Mouse (Mus musculus) MEL (cell line): ENCODE results near the gene Mybpc3. TPM values are rescaled to one million over a fixed set of nuclear protein-coding genes. Genes with fewer than 3 reads are reported as not detected.

Experiments used
- DNase-seq: peaks from one replicate; pipeline ENCODE4 v3.0.0; 2011; ENCODE audit warnings: low read depth, low spot score
- H3K27ac ChIP-seq: 2 replicates; pipeline ENCODE4 v1.5.1; 2012; ENCODE audit warnings: low read depth, mild to moderate bottlenecking, control low read depth, low read length, moderate library complexity; ENCODE audit not compliant: control insufficient read depth
- H3K27me3 ChIP-seq, 2 experiments: fragments of 150-350 bp in 1 of 2; sonication (generic) in 1 of 2; 2 replicates each; pipeline ENCODE4 v1.6.1; 2012; ENCODE audit warnings: low read length in 2 of 2, mild to moderate bottlenecking in 2 of 2, improper control_type of control experiment in 1 of 2, moderate library complexity in 1 of 2; ENCODE audit not compliant: insufficient read depth in 2 of 2, control insufficient read depth in 1 of 2
- H3K36me3 ChIP-seq, 2 experiments: 2 replicates each; pipeline ENCODE4 v1.6.1; 2012 to 2014; ENCODE audit warnings: low read length in 2 of 2, improper control_type of control experiment in 1 of 2, inconsistent platforms in 1 of 2, mild to moderate bottlenecking in 1 of 2; ENCODE audit not compliant: insufficient read depth in 2 of 2, control insufficient read depth in 1 of 2
- H3K4me1 ChIP-seq, 2 experiments: fragments of 150-350 bp in 1 of 2; sonication (generic) in 1 of 2; 2 replicates each; pipeline ENCODE4 v1.6.1; 2012; ENCODE audit warnings: low read length in 2 of 2, improper control_type of control experiment in 1 of 2, mild to moderate bottlenecking in 1 of 2; ENCODE audit not compliant: insufficient read depth in 2 of 2, control insufficient read depth in 1 of 2
- H3K4me3 ChIP-seq, 2 experiments: fragments of 150-350 bp in 1 of 2; sonication (generic) in 1 of 2; 2 replicates each; pipeline ENCODE4 v1.5.1; 2012; ENCODE audit warnings: low read depth in 2 of 2, low read length in 2 of 2, mild to moderate bottlenecking in 2 of 2, moderate library complexity in 2 of 2, control low read depth in 1 of 2, improper control_type of control experiment in 1 of 2; ENCODE audit not compliant: control insufficient read depth in 1 of 2, insufficient read depth in 1 of 2
- H3K79me2 ChIP-seq: 2 replicates; pipeline ENCODE4 v1.6.1; 2012; ENCODE audit warnings: mild to moderate bottlenecking, low read length, moderate library complexity; ENCODE audit not compliant: control insufficient read depth, poor library complexity, insufficient read depth
- H3K9ac ChIP-seq: 2 replicates; pipeline ENCODE4 v1.6.1; 2012; ENCODE audit warnings: low read depth, mild to moderate bottlenecking, control low read depth, low read length, moderate library complexity; ENCODE audit not compliant: control insufficient read depth, poor library complexity, severe bottlenecking
- H3K9me3 ChIP-seq: fragments of 150-350 bp; sonication (generic); replicated peaks from 2 replicates; pipeline ENCODE4 v1.6.1; 2012; ENCODE audit warnings: mild to moderate bottlenecking, low read length, improper control_type of control experiment, moderate library complexity; ENCODE audit not compliant: insufficient read depth
- CHD1 ChIP-seq: IDR thresholded peaks from 2 replicates; pipeline ENCODE4 v1.6.1; 2012; ENCODE audit warnings: low read depth, mild to moderate bottlenecking, inconsistent platforms, low read length, improper control_type of control experiment
- CHD2 ChIP-seq: IDR thresholded peaks from 2 replicates; pipeline ENCODE4 v1.6.1; 2011; ENCODE audit warnings: low read length, improper control_type of control experiment
- CTCF ChIP-seq, 3 experiments: IDR thresholded peaks in 2 of 3; conservative IDR thresholded peaks in 1 of 3; 2 replicates each; pipeline ENCODE4 v1.5.1; 2011 to 2012; ENCODE audit warnings: low read length in 3 of 3, low read depth in 2 of 3, mild to moderate bottlenecking in 2 of 3, improper control_type of control experiment in 1 of 3, inconsistent platforms in 1 of 3, mixed read lengths in 1 of 3, moderate library complexity in 1 of 3; ENCODE audit not compliant: control insufficient read depth in 1 of 3, insufficient read depth in 1 of 3, poor library complexity in 1 of 3, severe bottlenecking in 1 of 3
- EP300 ChIP-seq, 2 experiments: IDR thresholded peaks; 2 replicates each; pipeline ENCODE4 v1.6.1; 2011; ENCODE audit warnings: improper control_type of control experiment in 2 of 2, low read length in 2 of 2, low read depth in 1 of 2, mild to moderate bottlenecking in 1 of 2
- ETS1 ChIP-seq: IDR thresholded peaks from 2 replicates; pipeline ENCODE4 v1.6.1; 2012; ENCODE audit warnings: low read depth, mild to moderate bottlenecking, inconsistent platforms, low read length, improper control_type of control experiment, moderate library complexity
- JUND ChIP-seq: IDR thresholded peaks from 2 replicates; pipeline ENCODE4 v1.6.1; 2011; ENCODE audit warnings: low read depth, mild to moderate bottlenecking, improper control_type of control experiment, low read length
- MAFK ChIP-seq: IDR thresholded peaks from 2 replicates; pipeline ENCODE4 v1.6.1; 2011; ENCODE audit warnings: low read depth, mild to moderate bottlenecking, low read length, improper control_type of control experiment, borderline replicate concordance
- NRF1 ChIP-seq: IDR thresholded peaks from 2 replicates; pipeline ENCODE4 v1.6.1; 2014; ENCODE audit warnings: low read depth, mild to moderate bottlenecking, inconsistent platforms, low read length, improper control_type of control experiment, moderate library complexity; ENCODE audit not compliant: poor library complexity, insufficient read depth, severe bottlenecking
- POLR2A ChIP-seq, 2 experiments: IDR thresholded peaks; 2 replicates each; pipeline ENCODE4 v1.6.1; 2011 to 2012; ENCODE audit warnings: low read length in 2 of 2, mild to moderate bottlenecking in 2 of 2, control low read depth in 1 of 2, improper control_type of control experiment in 1 of 2, low read depth in 1 of 2, moderate library complexity in 1 of 2; ENCODE audit not compliant: control insufficient read depth in 1 of 2, insufficient read depth in 1 of 2, poor library complexity in 1 of 2
- POLR2AphosphoS2 ChIP-seq: IDR thresholded peaks from 2 replicates; pipeline ENCODE4 v1.6.1; 2011; ENCODE audit warnings: low read length, improper control_type of control experiment
- POLR2AphosphoS5 ChIP-seq: IDR thresholded peaks from 2 replicates; pipeline ENCODE4 v1.6.1; 2012; ENCODE audit warnings: low read depth, borderline replicate concordance, mild to moderate bottlenecking, inconsistent platforms, low read length, moderate library complexity, mixed read lengths
- SMC3 ChIP-seq: IDR thresholded peaks from 2 replicates; pipeline ENCODE4 v1.6.1; 2011; ENCODE audit warnings: low read depth, low read length, improper control_type of control experiment
- TBP ChIP-seq: IDR thresholded peaks from 2 replicates; pipeline ENCODE4 v1.8.0; 2011; ENCODE audit warnings: low read depth, low read length, improper control_type of control experiment
- USF1 ChIP-seq: IDR thresholded peaks from 2 replicates; pipeline ENCODE4 v1.6.1; 2014; ENCODE audit warnings: low read depth, mild to moderate bottlenecking, inconsistent platforms, low read length, improper control_type of control experiment, moderate library complexity
- polyA plus RNA-seq, 2 experiments: library from polyadenylated mRNA; stranded (reverse) in 1 of 2; unstranded in 1 of 2; fragments of >175 nt in 1 of 2; fragments of >200 nt in 1 of 2; gene quantifications; 2 replicates each; pipeline versions ENCODE4 v1.2.1 to v1.2.4; 2012; ENCODE audit warnings: low replicate concordance in 2 of 2, low read depth in 1 of 2; ENCODE audit not compliant: insufficient read length in 2 of 2, insufficient read depth in 1 of 2, missing spikeins in 1 of 2
- total RNA-seq: library from RNA; depleted of rRNA; stranded (reverse); fragments of 300-350 nt; gene quantifications from 2 replicates; pipeline ENCODE4 v1.2.3, GENCODE M21; 2012

Gene Mybpc3
- total and polyA plus RNA-seq, 3 experiments, result 0.19 to 0.50 TPM; not detected in 1

- Histone ChIP-seq H3K27ac (no peak overlapping the region), H3K9me3 (no peaks in the 10 kb centered on the region), H3K4me3 (peak overlapping the region; percentile 52 to 62), H3K4me1 (peaks cover 5 to 11% of the 10 kb centered on the region in 2 experiments), H3K36me3 (peaks cover 0 to 6% of the 10 kb centered on the region in 2 experiments; a peak in 2 of 4 replicates), H3K9ac (peak overlapping the region; percentile 62), H3K79me2 (no peaks in the 10 kb centered on the region), H3K27me3 (no peaks in the 10 kb centered on the region)
- TF ChIP-seq POLR2AphosphoS5 (peak; percentile 71; the same call in 1 of the 2 replicates), POLR2A (IDR thresholded peaks at IDR 0.05; ENCODE audit: control insufficient read depth in 1 of 2, insufficient read depth in 1 of 2, low read depth in 1 of 2, low read length in 2 of 2, poor library complexity in 1 of 2) (no peak)
- no peak for DNase-seq
Observed at GRCm38 (mm10) chr2:91078314-91079025, 39.5 kb upstream of the Mybpc3 start.

- peaks cover 0 to 10% of the 10 kb centered on the region in 2 experiments; a peak in 2 of 4 replicates for H3K36me3 ChIP-seq
- TF ChIP-seq NRF1 (no peak), EP300 (IDR thresholded peaks at IDR 0.05; ENCODE audit: low read depth in 1 of 2, low read length in 2 of 2) (no peak), CHD2 (no peak), CHD1 (no peak), SMC3 (no peak), ETS1 (no peak), MAFK (no peak), CTCF (IDR thresholded peaks at IDR 0.05 in 2 of 3, conservative IDR thresholded peaks at IDR 0.05 in 1 of 3; ENCODE audit: control insufficient read depth in 1 of 3, insufficient read depth in 1 of 3, low read depth in 2 of 3, low read length in 3 of 3, poor library complexity in 1 of 3, severe bottlenecking in 1 of 3) (no peak), TBP (no peak), JUND (no peak), POLR2AphosphoS2 (no peak), USF1 (no peak), POLR2AphosphoS5 (no peak)
- no peak for DNase-seq
- H3K27ac ChIP-seq, result no peak overlapping the region
- H3K4me3 ChIP-seq, result peak overlapping the region; percentile 52 to 62
- peak overlapping the region; percentile 62 for H3K9ac ChIP-seq
- H3K4me1 ChIP-seq, result peaks cover 5 to 13% of the 10 kb centered on the region in 2 experiments
- no peaks in the 10 kb centered on the region for H3K79me2 ChIP-seq
- H3K9me3 ChIP-seq, result no peaks in the 10 kb centered on the region
- no peaks in the 10 kb centered on the region for H3K27me3 ChIP-seq
Observed at GRCm38 (mm10) chr2:91079026-91079384, 38.9 kb upstream of the Mybpc3 start.
